Mouse (Mus musculus) liver, adult 2 months (tissue): ENCODE measurements around the gene Ppp1r37.
A peak's percentile ranks its signal among the peaks of the same experiment; 100 is the strongest.

Experiments
- CTCF ChIP-seq: fragments of 200-500 bp; IDR thresholded peaks from 2 replicates; pipeline ENCODE4 v1.5.1; 2011; ENCODE audit warnings: low read depth, low read length, control low read depth
- POLR2A ChIP-seq: fragments of 200-500 bp; IDR thresholded peaks from 2 replicates; pipeline ENCODE4 v1.6.1; 2011; ENCODE audit warnings: low read length, control low read depth; ENCODE audit not compliant: insufficient read depth; ENCODE audit errors: extremely low read depth

DNA sequence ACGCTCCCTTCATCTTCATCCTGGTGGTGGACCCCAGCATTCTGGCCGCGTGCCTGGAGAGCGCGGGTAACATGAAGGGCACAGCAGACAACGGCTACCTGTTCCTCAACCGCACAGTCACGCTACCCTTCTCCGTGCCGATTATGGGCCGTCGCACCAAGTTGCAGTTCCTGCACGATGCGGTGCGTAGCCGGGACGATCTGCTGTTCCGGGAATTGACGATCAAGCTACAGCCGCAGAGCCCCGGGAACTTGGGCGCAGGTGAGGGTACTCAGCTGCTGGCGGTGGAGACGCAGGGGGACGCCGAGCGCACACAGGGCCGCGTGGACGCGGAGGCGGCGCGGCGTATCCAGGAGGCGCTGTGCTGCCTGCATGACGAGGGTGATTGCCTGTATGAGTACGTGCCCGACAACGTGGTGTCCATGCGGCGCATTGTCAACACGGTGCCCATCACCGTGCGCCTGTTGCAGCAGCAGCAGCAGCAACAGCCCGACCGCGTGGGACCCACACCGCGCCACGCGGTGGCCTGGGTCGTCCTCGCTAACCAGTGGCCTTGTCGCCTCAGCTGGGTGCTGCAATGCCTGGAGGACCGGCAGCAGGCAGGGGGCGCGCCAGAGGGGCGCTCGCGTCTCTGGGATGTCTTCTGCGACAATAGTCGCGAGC, 39.0 kb downstream of the Ppp1r37 start:
- no peak for TF ChIP-seq POLR2A
- peak; percentile 47 for TF ChIP-seq CTCF
